Mouse (Mus musculus) intestine, embryonic 14.5 days (tissue): ENCODE measurements around the gene Csrp2. TPM values are rescaled to one million over a fixed set of nuclear protein-coding genes. Genes with fewer than 3 reads are reported as not detected.

Experiments
- ATAC-seq: fragments of 200-750 bp; cut with Nextera tagmentation; replicated peaks from 2 replicates; pipeline ENCODE4 v1.8.0; 2017; ENCODE audit warnings: low read depth, moderate number of reproducible peaks, moderate TSS enrichment, moderate library complexity; ENCODE audit not compliant: low FRiP score, low TSS enrichment
- DNase-seq: peaks from one replicate; pipeline ENCODE4 v3.0.0-alpha.2; 2018; ENCODE audit warnings: low spot score
- H3K27ac ChIP-seq: fragments of 300-500 bp; sonication (generic); 2 replicates; pipeline ENCODE4 v1.5.1; 2014; ENCODE audit warnings: low read depth, mild to moderate bottlenecking, control low read depth
- H3K27me3 ChIP-seq: fragments of 300-500 bp; sonication (generic); replicated peaks from 2 replicates; pipeline ENCODE4 v1.6.1; 2014; ENCODE audit warnings: low read length, control low read depth; ENCODE audit not compliant: control insufficient read depth, insufficient read depth
- H3K36me3 ChIP-seq: fragments of 300-500 bp; sonication (generic); 2 replicates; pipeline ENCODE4 v1.6.1; 2014; ENCODE audit warnings: low read length, control low read depth; ENCODE audit not compliant: control insufficient read depth, insufficient read depth
- H3K4me1 ChIP-seq: fragments of 300-500 bp; sonication (generic); replicated peaks from 2 replicates; pipeline ENCODE4 v1.6.1; 2014; ENCODE audit warnings: low read length, control low read depth, mixed read lengths; ENCODE audit not compliant: control insufficient read depth, insufficient read depth
- H3K4me2 ChIP-seq: fragments of 300-500 bp; sonication (generic); 2 replicates; pipeline ENCODE4 v1.6.1; 2014; ENCODE audit warnings: low read length
- H3K4me3 ChIP-seq: fragments of 300-500 bp; sonication (generic); 2 replicates; pipeline ENCODE4 v1.5.1; 2014; ENCODE audit warnings: low read depth, low read length, control low read depth, mixed read lengths
- H3K9ac ChIP-seq: fragments of 300-500 bp; sonication (generic); 2 replicates; pipeline ENCODE4 v1.6.1; 2014; ENCODE audit warnings: mild to moderate bottlenecking, low read length
- H3K9me3 ChIP-seq: fragments of 300-500 bp; sonication (generic); 2 replicates; pipeline ENCODE4 v1.6.1; 2016; ENCODE audit warnings: low read length, control low read depth; ENCODE audit not compliant: control insufficient read depth
- WGBS: fragments of 180-500 bp; shearing (Covaris S2); extraction: QIAGEN DNeasy Blood & Tissue Kit; methylation state at CpG from one replicate; pipeline ENCODE4 v1.1.7; 2014; 5-methylcytosine and 5-hydroxymethylcytosine counted together
- polyA plus RNA-seq: library from polyadenylated mRNA; unstranded; fragments of >200 nt; fragmentation: Nextera tagmentation; extraction: Ambion mirVana; gene quantifications from 2 replicates; pipeline ENCODE4 v1.2.1, GENCODE M21; 2014

The Csrp2 gene
- polyA plus RNA-seq, 1 experiment from 2014 or later: 283 TPM

GRCm38 (mm10) chr10:110951112-110951511 is 31.5 kb downstream of the Csrp2 start:
- Histone ChIP-seq H3K36me3 (peaks cover 33% of the 10 kb centered on the region), H3K4me2 (no peak overlapping the region), H3K4me1 (no peaks in the 10 kb centered on the region), H3K4me3 (no peak overlapping the region), H3K27ac (no peak overlapping the region), H3K9me3 (no peaks in the 10 kb centered on the region), H3K27me3 (no peaks in the 10 kb centered on the region), H3K9ac (no peak overlapping the region)
- no peak for DNase-seq
- WGBS: 81% methylated on average over 1 of the region's 1 CpGs
- no peak for ATAC-seq

GRCm38 (mm10) chr10:110951748-110952147 is 32.2 kb downstream of the Csrp2 start:
- no peak overlapping the region for H3K9ac ChIP-seq
- no peak overlapping the region for H3K4me2 ChIP-seq
- 63% methylated on average over 4 of the region's 4 CpGs for WGBS
- no peak overlapping the region for H3K27ac ChIP-seq
- peaks cover 32% of the 10 kb centered on the region for H3K36me3 ChIP-seq
- H3K9me3 ChIP-seq: no peaks in the 10 kb centered on the region
- ATAC-seq (no peak), DNase-seq (no peak)
- no peak overlapping the region for H3K4me3 ChIP-seq
- H3K27me3 ChIP-seq: no peaks in the 10 kb centered on the region
- H3K4me1 ChIP-seq: no peaks in the 10 kb centered on the region

GRCm38 (mm10) chr10:110952271-110952670 is 32.7 kb downstream of the Csrp2 start:
- Histone ChIP-seq H3K9me3 (no peaks in the 10 kb centered on the region), H3K27ac (peak overlapping the region; percentile 29; the same call in 1 of the 2 replicates), H3K4me2 (no peak overlapping the region), H3K4me3 (no peak overlapping the region), H3K36me3 (peaks cover 32% of the 10 kb centered on the region), H3K27me3 (no peaks in the 10 kb centered on the region), H3K9ac (no peak overlapping the region), H3K4me1 (no peaks in the 10 kb centered on the region)
- no peak for ATAC-seq
- DNase-seq: no peak
- WGBS: 67% methylated on average over 8 of the region's 8 CpGs

GRCm38 (mm10) chr10:110952937-110953451 is 33.4 kb downstream of the Csrp2 start:
- 59% methylated on average over 9 of the region's 9 CpGs for WGBS
- no peak for DNase-seq
- H3K9me3 ChIP-seq: no peaks in the 10 kb centered on the region

GRCm38 (mm10) chr10:110958879-110959278 is 39.3 kb downstream of the Csrp2 start:
- DNase-seq: no peak

More at GRCm38 (mm10) chr10:110952937-110953451, 33.4 kb downstream of the Csrp2 start:
- Histone ChIP-seq H3K4me3 (no peak overlapping the region), H3K4me1 (no peaks in the 10 kb centered on the region), H3K9ac (no peak overlapping the region), H3K4me2 (no peak overlapping the region), H3K36me3 (peaks cover 31% of the 10 kb centered on the region), H3K27ac (peak overlapping the region; percentile 29; the same call in 1 of the 2 replicates), H3K27me3 (no peaks in the 10 kb centered on the region)
- ATAC-seq: 0 out of 2 replicates have a peak, but pooled peaks have one; percentile 19

GRCm38 (mm10) chr10:110959781-110960180 is 40.2 kb downstream of the Csrp2 start:
- no peaks in the 10 kb centered on the region for H3K27me3 ChIP-seq
- no peaks in the 10 kb centered on the region for H3K9me3 ChIP-seq
- H3K36me3 ChIP-seq: peaks cover 55% of the 10 kb centered on the region
- no peak overlapping the region for H3K4me2 ChIP-seq
- H3K9ac ChIP-seq: no peak overlapping the region
- DNase-seq (no peak), ATAC-seq (no peak)
- no peaks in the 10 kb centered on the region for H3K4me1 ChIP-seq
- no peak overlapping the region for H3K4me3 ChIP-seq
- no peak overlapping the region for H3K27ac ChIP-seq
- WGBS: 89% methylated on average over 8 of the region's 8 CpGs

More at GRCm38 (mm10) chr10:110958879-110959278, 39.3 kb downstream of the Csrp2 start:
- Histone ChIP-seq H3K27me3 (no peaks in the 10 kb centered on the region), H3K9me3 (no peaks in the 10 kb centered on the region), H3K9ac (no peak overlapping the region), H3K4me1 (no peaks in the 10 kb centered on the region), H3K36me3 (peaks cover 57% of the 10 kb centered on the region), H3K27ac (no peak overlapping the region), H3K4me3 (no peak overlapping the region), H3K4me2 (no peak overlapping the region)
- 94% methylated on average over 6 of the region's 6 CpGs for WGBS
- ATAC-seq: no peak

GRCm38 (mm10) chr10:110960841-110961240 is 41.3 kb downstream of the Csrp2 start:
- Histone ChIP-seq H3K4me3 (no peak overlapping the region), H3K27ac (no peak overlapping the region), H3K9me3 (no peaks in the 10 kb centered on the region), H3K4me2 (no peak overlapping the region), H3K4me1 (no peaks in the 10 kb centered on the region), H3K36me3 (peaks cover 51% of the 10 kb centered on the region), H3K9ac (no peak overlapping the region), H3K27me3 (no peaks in the 10 kb centered on the region)
- no peak for ATAC-seq
- WGBS: 85% methylated on average over 6 of the region's 6 CpGs
- DNase-seq: no peak

- H3K9me3 ChIP-seq: no peaks in the 10 kb centered on the region
- ATAC-seq (no peak), DNase-seq (no peak)
- H3K27me3 ChIP-seq: no peaks in the 10 kb centered on the region
- H3K9ac ChIP-seq: no peak overlapping the region
- peaks cover 47% of the 10 kb centered on the region for H3K36me3 ChIP-seq
- H3K27ac ChIP-seq: no peak overlapping the region
- no peaks in the 10 kb centered on the region for H3K4me1 ChIP-seq
- no peak overlapping the region for H3K4me2 ChIP-seq
- 42% methylated on average over 1 of the region's 1 CpGs for WGBS
- no peak overlapping the region for H3K4me3 ChIP-seq
Observed at GRCm38 (mm10) chr10:110962172-110962571, 42.6 kb downstream of the Csrp2 start.

- Histone ChIP-seq H3K27me3 (no peaks in the 10 kb centered on the region), H3K27ac (no peak overlapping the region), H3K4me3 (no peak overlapping the region), H3K36me3 (peaks cover 47% of the 10 kb centered on the region), H3K9me3 (no peaks in the 10 kb centered on the region), H3K9ac (no peak overlapping the region), H3K4me2 (no peak overlapping the region), H3K4me1 (0 out of 2 replicates have a peak, but pooled peaks cover 5% of the 10 kb centered on the region)
- WGBS: 67% methylated on average over 3 of the region's 3 CpGs
- DNase-seq: no peak
- ATAC-seq: no peak
Observed at GRCm38 (mm10) chr10:110971044-110971443, 51.5 kb downstream of the Csrp2 start.
